Mouse (Mus musculus): ENCODE data around the gene Sox5. TPM values are rescaled to one million over a fixed set of nuclear protein-coding genes. Genes with fewer than 3 reads are reported as not detected.

The Sox5 gene
- total RNA-seq, 2 experiments from 2014 or later, result 0.51 to 3.1 TPM

GRCm38 (mm10) chr6:144175590-144175989, 606.2 kb downstream of the Sox5 start:
- no peak for ATAC-seq (replicated peaks; ENCODE audit: low FRiP score, poor library complexity, severe bottlenecking)

GRCm38 (mm10) chr6:144170541-144170940, 611.2 kb downstream of the Sox5 start:
- ATAC-seq (replicated peaks; ENCODE audit: low FRiP score, poor library complexity, severe bottlenecking), result no peak

GRCm38 (mm10) chr6:144169791-144170190, 612.0 kb downstream of the Sox5 start:
- ATAC-seq (replicated peaks; ENCODE audit: low FRiP score, poor library complexity, severe bottlenecking), result no peak

- ATAC-seq (replicated peaks; ENCODE audit: low FRiP score, poor library complexity, severe bottlenecking), result no peak
Measured at GRCm38 (mm10) chr6:144168696-144169476, 612.9 kb downstream of the Sox5 start.

- ATAC-seq (replicated peaks; ENCODE audit: low FRiP score, poor library complexity, severe bottlenecking), result no peak
Measured at GRCm38 (mm10) chr6:144167058-144167457, 614.7 kb downstream of the Sox5 start.

- no peak for ATAC-seq (replicated peaks; ENCODE audit: low FRiP score, poor library complexity, severe bottlenecking)
Measured at GRCm38 (mm10) chr6:144166651-144167050, 615.1 kb downstream of the Sox5 start.

GRCm38 (mm10) chr6:144166104-144166503, 615.7 kb downstream of the Sox5 start:
- ATAC-seq (replicated peaks; ENCODE audit: low FRiP score, poor library complexity, severe bottlenecking), result no peak

GRCm38 (mm10) chr6:144163501-144163900, 618.3 kb downstream of the Sox5 start:
- ATAC-seq (replicated peaks; ENCODE audit: low FRiP score, poor library complexity, severe bottlenecking), result no peak

GRCm38 (mm10) chr6:144158637-144159036, 623.1 kb downstream of the Sox5 start:
- ATAC-seq (replicated peaks; ENCODE audit: low FRiP score, poor library complexity, severe bottlenecking), result no peak

- no peak for ATAC-seq (replicated peaks; ENCODE audit: low FRiP score, poor library complexity, severe bottlenecking)
Measured at GRCm38 (mm10) chr6:144154892-144155424, 626.8 kb downstream of the Sox5 start.

- no peak for ATAC-seq (replicated peaks; ENCODE audit: low FRiP score, poor library complexity, severe bottlenecking)
Measured at GRCm38 (mm10) chr6:144151957-144152356, 629.8 kb downstream of the Sox5 start.

GRCm38 (mm10) chr6:144151075-144151474, 630.7 kb downstream of the Sox5 start:
- no peak for ATAC-seq (replicated peaks; ENCODE audit: low FRiP score, poor library complexity, severe bottlenecking)

GRCm38 (mm10) chr6:144137397-144137796, 644.4 kb downstream of the Sox5 start:
- no peak for ATAC-seq (replicated peaks; ENCODE audit: low FRiP score, poor library complexity, severe bottlenecking)

GRCm38 (mm10) chr6:144136894-144137293, 644.9 kb downstream of the Sox5 start:
- no peak for ATAC-seq (replicated peaks; ENCODE audit: low FRiP score, poor library complexity, severe bottlenecking)

GRCm38 (mm10) chr6:144129927-144130326, 651.9 kb downstream of the Sox5 start:
- ATAC-seq (replicated peaks; ENCODE audit: low FRiP score, poor library complexity, severe bottlenecking), result no peak

GRCm38 (mm10) chr6:144119961-144120360, 661.8 kb downstream of the Sox5 start:
- ATAC-seq (replicated peaks; ENCODE audit: low FRiP score, poor library complexity, severe bottlenecking), result no peak

- ATAC-seq (replicated peaks; ENCODE audit: low FRiP score, poor library complexity, severe bottlenecking), result no peak
Measured at GRCm38 (mm10) chr6:144116646-144117045, 665.1 kb downstream of the Sox5 start.

- ATAC-seq (replicated peaks; ENCODE audit: low FRiP score, poor library complexity, severe bottlenecking), result no peak
Measured at GRCm38 (mm10) chr6:144111561-144111960, 670.2 kb downstream of the Sox5 start.

GRCm38 (mm10) chr6:144106848-144107247, 674.9 kb downstream of the Sox5 start:
- ATAC-seq (replicated peaks; ENCODE audit: low FRiP score, poor library complexity, severe bottlenecking), result no peak

GRCm38 (mm10) chr6:144105645-144106044, 676.1 kb downstream of the Sox5 start:
- no peak for ATAC-seq (replicated peaks; ENCODE audit: low FRiP score, poor library complexity, severe bottlenecking)

GRCm38 (mm10) chr6:144103612-144104011, 678.2 kb downstream of the Sox5 start:
- ATAC-seq (replicated peaks; ENCODE audit: low FRiP score, poor library complexity, severe bottlenecking), result no peak

GRCm38 (mm10) chr6:144100852-144101251, 680.9 kb downstream of the Sox5 start:
- no peak for ATAC-seq (replicated peaks; ENCODE audit: low FRiP score, poor library complexity, severe bottlenecking)

All from erythroblast, adult 5-6 weeks (primary cell).